Mouse (Mus musculus) neural tube, embryonic 14.5 days (tissue): ENCODE measurements around the gene Fbxl16. TPM values are rescaled to one million over a fixed set of nuclear protein-coding genes. Genes with fewer than 3 reads are reported as not detected.

Source experiments
- ATAC-seq: fragments of 200-750 bp; cut with Nextera tagmentation; 2 replicates; pipeline ENCODE4 v1.8.0; 2017; ENCODE audit warnings: low read depth, mild to moderate bottlenecking, moderate TSS enrichment, moderate library complexity
- H3K27ac ChIP-seq: fragments of 300-500 bp; sonication (generic); 2 replicates; pipeline ENCODE4 v1.5.1; 2014; ENCODE audit warnings: low read depth, mild to moderate bottlenecking, control low read depth, low read length, moderate library complexity, mixed read lengths
- H3K27me3 ChIP-seq: fragments of 300-500 bp; sonication (generic); 2 replicates; pipeline ENCODE4 v1.6.1; 2014; ENCODE audit warnings: low read length; ENCODE audit not compliant: control insufficient read depth, insufficient read depth
- H3K36me3 ChIP-seq: fragments of 300-500 bp; sonication (generic); 2 replicates; pipeline ENCODE4 v1.6.1; 2014; ENCODE audit warnings: low read length, mixed read lengths; ENCODE audit not compliant: control insufficient read depth, insufficient read depth
- H3K4me1 ChIP-seq: fragments of 300-500 bp; sonication (generic); 2 replicates; pipeline ENCODE4 v1.6.1; 2014; ENCODE audit warnings: low read length; ENCODE audit not compliant: control insufficient read depth, insufficient read depth
- H3K4me2 ChIP-seq: fragments of 300-500 bp; sonication (generic); 2 replicates; pipeline ENCODE4 v1.6.1; 2014; ENCODE audit warnings: mild to moderate bottlenecking, low read depth, low read length, control low read depth
- H3K4me3 ChIP-seq: fragments of 300-500 bp; sonication (generic); 2 replicates; pipeline ENCODE4 v1.5.1; 2014; ENCODE audit warnings: low read depth, low read length, control low read depth, mixed read lengths
- H3K9ac ChIP-seq: fragments of 300-500 bp; sonication (generic); replicated peaks from 2 replicates; pipeline ENCODE4 v1.6.1; 2014; ENCODE audit warnings: low read depth, mild to moderate bottlenecking, control low read depth, low read length, mixed read lengths
- H3K9me3 ChIP-seq: fragments of 300-500 bp; sonication (generic); 2 replicates; pipeline ENCODE4 v1.6.1; 2016; ENCODE audit warnings: low read length; ENCODE audit not compliant: control insufficient read depth
- WGBS: fragments of 180-500 bp; shearing (Covaris S2); extraction: QIAGEN DNeasy Blood & Tissue Kit; methylation state at CpG from one replicate; pipeline ENCODE4 v1.1.7; 2014; 5-methylcytosine and 5-hydroxymethylcytosine counted together
- polyA plus RNA-seq: library from polyadenylated mRNA; unstranded; fragments of >200 nt; fragmentation: Nextera tagmentation; extraction: Ambion mirVana; gene quantifications from 2 replicates; pipeline ENCODE4 v1.2.1, GENCODE M21; 2014

The Fbxl16 gene
- polyA plus RNA-seq, 1 experiment from 2014 or later, result 39.4 TPM

DNA sequence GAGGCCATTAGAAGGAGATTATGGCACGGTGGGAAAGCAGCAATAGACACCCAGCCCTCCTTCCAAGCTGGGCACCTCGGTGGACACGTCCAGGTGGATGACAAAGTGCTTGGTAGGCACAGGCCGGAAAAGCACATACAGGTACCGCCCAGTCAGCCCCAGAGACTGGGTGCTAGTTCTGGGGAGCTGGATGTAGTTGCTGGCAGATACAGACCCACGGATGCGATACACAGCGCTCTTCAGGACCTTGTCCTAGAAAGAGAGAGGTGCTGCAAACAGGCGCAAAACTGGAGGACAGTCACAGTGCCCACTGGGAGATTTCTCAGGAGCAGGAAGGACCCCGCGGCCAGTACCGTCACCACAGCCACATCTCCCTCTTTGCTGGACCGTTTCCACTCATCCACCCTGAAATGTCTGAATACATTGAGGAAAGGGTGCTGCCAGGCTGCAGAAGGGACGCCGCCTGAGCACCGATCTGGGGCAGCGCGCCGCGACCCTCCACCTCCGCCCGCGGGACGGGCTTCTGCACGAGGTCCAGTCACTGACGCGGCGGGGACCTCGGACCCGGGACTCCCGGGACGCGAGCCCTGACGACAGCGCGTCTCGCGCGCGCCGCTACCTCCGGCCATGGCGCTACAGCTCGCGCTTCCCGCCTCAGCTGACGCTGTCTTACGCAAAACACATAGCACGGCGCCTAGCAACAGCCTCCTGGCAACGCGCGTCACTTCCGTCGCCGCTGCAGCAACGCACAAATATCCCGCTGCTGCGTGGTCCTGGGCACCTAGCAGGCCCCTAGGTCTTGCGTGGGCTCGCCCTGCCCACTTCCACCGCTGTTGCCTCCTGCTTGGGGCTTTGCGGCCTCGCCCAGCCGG lies 52.2 kb downstream of the Fbxl16 start, which contains the start of gene Wdr90:
Wdr90 (minus strand) TSS at position 670 of the 872 bp plus-strand sequence.
- 4% methylated on average over 65 of the region's 65 CpGs for WGBS
- peak; percentile 94 for ATAC-seq
- Histone ChIP-seq H3K27me3 (no peaks in the 10 kb centered on the region), H3K4me2 (peak within 1 kb of the TSS; percentile 89), H3K4me3 (peak within 1 kb of the TSS; percentile 60), H3K4me1 (peaks cover 8% of the 10 kb centered on the region), H3K27ac (peak within 1 kb of the TSS; percentile 74), H3K9ac (peak within 1 kb of the TSS; percentile 79), H3K9me3 (no peaks in the 10 kb centered on the region), H3K36me3 (no peaks in the 10 kb centered on the region)

DNA sequence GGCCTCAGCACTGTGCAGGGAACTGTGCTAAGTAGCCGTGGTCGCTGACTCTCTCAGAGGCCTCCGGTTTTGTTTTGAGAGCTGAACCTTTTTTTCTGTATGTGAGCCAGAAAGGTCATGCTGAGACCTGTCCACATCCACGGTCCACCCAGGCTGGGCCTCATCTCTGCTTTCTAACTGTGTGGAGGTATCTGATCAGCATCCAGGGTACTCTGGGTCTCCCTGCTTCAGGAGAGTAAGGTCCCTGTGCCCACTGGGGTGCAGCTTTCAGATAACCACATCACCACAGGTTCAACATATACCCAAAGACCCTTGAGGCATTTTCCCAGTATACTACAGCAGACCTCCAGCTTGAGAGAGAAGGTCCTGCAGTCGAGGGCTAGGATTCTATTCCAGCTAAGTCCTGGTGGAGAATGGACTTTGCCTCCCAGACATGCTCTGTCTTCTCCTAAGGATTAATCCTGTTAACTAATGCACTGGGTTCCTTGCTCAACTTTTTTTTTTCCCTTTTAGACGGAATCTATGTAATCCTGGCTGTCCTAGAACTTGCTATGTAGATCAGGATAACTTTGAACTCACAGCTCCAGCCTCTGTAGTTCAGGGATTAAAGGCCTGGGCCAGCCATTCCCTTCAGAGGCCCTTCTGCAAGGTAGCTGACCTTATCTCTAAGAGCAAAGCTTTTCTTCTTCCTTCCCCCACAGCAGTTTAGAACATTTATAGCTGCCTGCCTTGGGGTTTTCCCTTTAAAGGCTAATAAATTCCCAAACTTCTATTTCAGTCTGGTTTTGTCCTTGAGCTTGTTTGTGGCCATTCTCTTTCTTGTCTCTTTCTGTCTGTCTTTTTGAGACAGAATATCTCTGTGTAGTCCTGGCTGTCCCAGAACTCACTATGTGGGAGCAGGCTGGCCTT lies 53.1 kb downstream of the Fbxl16 start:
- no peaks in the 10 kb centered on the region for H3K9me3 ChIP-seq
- 14% methylated on average over 6 of the region's 6 CpGs for WGBS
- H3K4me3 ChIP-seq, result peak overlapping the region; percentile 60
- ATAC-seq, result 0 out of 2 replicates have a peak, but pooled peaks have one; percentile 22
- H3K27ac ChIP-seq, result peak overlapping the region; percentile 74
- no peaks in the 10 kb centered on the region for H3K27me3 ChIP-seq
- H3K9ac ChIP-seq, result peak overlapping the region; percentile 79
- peaks cover 8% of the 10 kb centered on the region for H3K4me1 ChIP-seq
- no peaks in the 10 kb centered on the region for H3K36me3 ChIP-seq
- H3K4me2 ChIP-seq, result peak overlapping the region; percentile 89

DNA sequence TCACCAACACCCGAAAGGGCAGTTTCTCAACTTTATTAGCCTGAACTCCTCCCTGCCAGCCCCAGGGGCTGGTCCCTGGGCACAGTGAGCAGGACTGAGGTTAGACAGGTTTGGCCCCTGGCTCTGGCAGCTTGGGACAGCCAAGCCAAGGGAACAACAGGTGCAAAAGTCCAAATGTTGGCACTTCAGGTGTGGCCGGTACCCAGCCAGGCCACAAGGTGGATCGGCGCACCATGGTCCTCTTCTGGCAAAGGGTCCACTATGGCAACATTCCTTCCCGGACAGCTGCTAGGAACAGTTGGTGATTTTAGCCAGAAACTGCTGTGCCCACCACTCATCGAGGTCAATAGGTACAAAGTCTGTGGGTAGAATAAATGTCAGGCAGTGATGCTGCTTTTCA lies 54.8 kb downstream of the Fbxl16 start:
- H3K36me3 ChIP-seq, result no peaks in the 10 kb centered on the region
- H3K4me2 ChIP-seq, result no peak overlapping the region
- H3K27ac ChIP-seq, result no peak overlapping the region
- WGBS, result 89% methylated on average over 6 of the region's 6 CpGs
- no peak overlapping the region for H3K9ac ChIP-seq
- no peak for ATAC-seq
- H3K9me3 ChIP-seq, result no peaks in the 10 kb centered on the region
- no peaks in the 10 kb centered on the region for H3K27me3 ChIP-seq
- H3K4me1 ChIP-seq, result peaks cover 14% of the 10 kb centered on the region
- H3K4me3 ChIP-seq, result no peak overlapping the region

DNA sequence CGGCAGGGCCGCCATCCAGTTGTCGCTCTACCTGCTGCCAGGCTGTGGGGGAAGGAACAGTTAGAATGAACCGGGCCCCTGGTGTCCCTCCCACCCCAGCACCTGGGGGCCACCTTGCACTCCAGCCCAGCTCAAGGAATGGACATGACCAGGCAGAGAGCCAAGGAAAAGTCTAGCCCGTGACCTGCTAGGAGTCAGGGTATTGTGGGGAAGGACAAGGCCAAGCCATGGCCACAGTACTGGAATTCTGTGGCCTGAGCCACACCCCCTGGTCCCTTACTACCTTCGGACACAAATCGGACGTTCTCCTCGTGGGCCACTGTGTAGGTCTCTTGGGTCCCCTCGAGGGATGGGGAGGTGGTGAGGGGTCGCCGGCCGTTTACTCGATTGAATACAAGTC lies 55.4 kb downstream of the Fbxl16 start:
- Histone ChIP-seq H3K4me1 (peaks cover 14% of the 10 kb centered on the region), H3K27ac (no peak overlapping the region), H3K9me3 (no peaks in the 10 kb centered on the region), H3K4me3 (no peak overlapping the region), H3K4me2 (no peak overlapping the region), H3K9ac (no peak overlapping the region), H3K36me3 (no peaks in the 10 kb centered on the region), H3K27me3 (no peaks in the 10 kb centered on the region)
- WGBS, result 95% methylated on average over 14 of the region's 14 CpGs
- no peak for ATAC-seq

DNA sequence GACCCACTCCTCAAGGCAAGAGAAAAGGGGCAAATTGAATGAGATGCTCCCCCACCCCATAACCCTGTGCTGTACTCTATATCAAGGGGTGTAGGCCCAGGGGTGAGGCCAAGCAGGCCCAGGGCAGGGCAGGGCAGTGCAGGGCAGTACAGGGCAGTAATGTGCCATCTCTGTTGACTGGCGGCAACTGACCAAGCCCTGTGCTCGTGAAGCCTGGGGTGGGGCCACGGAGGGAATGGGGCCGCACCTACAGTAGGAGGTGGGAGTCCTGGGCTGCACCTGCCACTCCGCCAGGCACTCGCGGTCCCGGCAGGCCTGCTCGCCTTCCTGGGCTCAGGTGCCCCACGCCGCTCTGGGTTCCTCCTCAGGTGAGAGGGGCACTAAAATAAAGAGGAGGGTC lies 56.4 kb downstream of the Fbxl16 start:
- H3K4me3 ChIP-seq, result no peak overlapping the region
- H3K27ac ChIP-seq, result no peak overlapping the region
- no peaks in the 10 kb centered on the region for H3K36me3 ChIP-seq
- no peaks in the 10 kb centered on the region for H3K9me3 ChIP-seq
- WGBS, result 91% methylated on average over 11 of the region's 11 CpGs
- no peak for ATAC-seq
- H3K4me2 ChIP-seq, result no peak overlapping the region
- no peaks in the 10 kb centered on the region for H3K27me3 ChIP-seq
- H3K9ac ChIP-seq, result no peak overlapping the region
- H3K4me1 ChIP-seq, result peaks cover 13% of the 10 kb centered on the region

DNA sequence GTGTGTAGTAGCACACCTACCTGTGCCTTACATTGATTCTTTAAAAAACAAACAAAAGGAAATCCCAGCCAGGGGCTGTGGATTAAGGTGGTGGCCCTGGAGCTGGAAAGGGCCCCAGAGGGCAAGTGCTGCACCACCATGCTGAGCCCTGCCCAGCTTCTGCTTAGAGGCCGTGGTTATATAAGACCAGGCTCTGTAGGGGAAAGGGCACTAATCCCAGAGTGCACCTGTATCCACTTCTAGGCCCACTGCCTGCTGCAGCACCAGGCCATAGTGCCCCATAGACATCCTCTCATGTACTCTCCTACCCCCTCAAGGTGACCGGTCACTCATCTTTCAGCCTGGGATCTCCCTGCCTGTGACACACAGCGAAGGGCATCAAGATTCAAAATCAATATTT lies 57.3 kb downstream of the Fbxl16 start:
- Histone ChIP-seq H3K36me3 (no peaks in the 10 kb centered on the region), H3K27me3 (no peaks in the 10 kb centered on the region), H3K9me3 (no peaks in the 10 kb centered on the region), H3K9ac (no peak overlapping the region), H3K4me1 (peaks cover 6% of the 10 kb centered on the region), H3K4me3 (no peak overlapping the region), H3K27ac (no peak overlapping the region), H3K4me2 (no peak overlapping the region)
- no peak for ATAC-seq
- WGBS, result 94% methylated on average over 3 of the region's 3 CpGs

DNA sequence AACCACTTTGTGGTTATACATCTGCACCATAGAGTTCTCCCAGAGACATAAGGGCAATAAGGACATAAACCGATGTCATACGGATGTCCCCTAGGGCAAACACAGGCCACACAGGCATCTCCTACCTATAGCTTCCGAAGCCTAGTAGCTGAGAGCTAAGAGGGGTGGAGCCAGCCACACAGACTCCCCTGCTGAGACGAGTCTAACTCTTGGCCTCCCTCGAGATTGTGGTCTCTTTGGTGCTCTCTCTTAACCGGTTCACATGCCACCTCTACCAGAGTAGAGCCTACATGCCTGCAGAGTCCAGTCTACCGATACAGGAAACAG lies 58.6 kb downstream of the Fbxl16 start:
- H3K36me3 ChIP-seq, result no peaks in the 10 kb centered on the region
- peak overlapping the region; percentile 74 for H3K4me2 ChIP-seq
- H3K4me1 ChIP-seq, result peaks cover 6% of the 10 kb centered on the region
- H3K27me3 ChIP-seq, result no peaks in the 10 kb centered on the region
- WGBS, result 13% methylated on average over 7 of the region's 7 CpGs
- H3K4me3 ChIP-seq, result peak overlapping the region; percentile 68
- H3K9me3 ChIP-seq, result no peaks in the 10 kb centered on the region
- ATAC-seq, result no peak
- peak overlapping the region; percentile 61; the same call in 1 of the 2 replicates for H3K9ac ChIP-seq
- no peak overlapping the region for H3K27ac ChIP-seq

DNA sequence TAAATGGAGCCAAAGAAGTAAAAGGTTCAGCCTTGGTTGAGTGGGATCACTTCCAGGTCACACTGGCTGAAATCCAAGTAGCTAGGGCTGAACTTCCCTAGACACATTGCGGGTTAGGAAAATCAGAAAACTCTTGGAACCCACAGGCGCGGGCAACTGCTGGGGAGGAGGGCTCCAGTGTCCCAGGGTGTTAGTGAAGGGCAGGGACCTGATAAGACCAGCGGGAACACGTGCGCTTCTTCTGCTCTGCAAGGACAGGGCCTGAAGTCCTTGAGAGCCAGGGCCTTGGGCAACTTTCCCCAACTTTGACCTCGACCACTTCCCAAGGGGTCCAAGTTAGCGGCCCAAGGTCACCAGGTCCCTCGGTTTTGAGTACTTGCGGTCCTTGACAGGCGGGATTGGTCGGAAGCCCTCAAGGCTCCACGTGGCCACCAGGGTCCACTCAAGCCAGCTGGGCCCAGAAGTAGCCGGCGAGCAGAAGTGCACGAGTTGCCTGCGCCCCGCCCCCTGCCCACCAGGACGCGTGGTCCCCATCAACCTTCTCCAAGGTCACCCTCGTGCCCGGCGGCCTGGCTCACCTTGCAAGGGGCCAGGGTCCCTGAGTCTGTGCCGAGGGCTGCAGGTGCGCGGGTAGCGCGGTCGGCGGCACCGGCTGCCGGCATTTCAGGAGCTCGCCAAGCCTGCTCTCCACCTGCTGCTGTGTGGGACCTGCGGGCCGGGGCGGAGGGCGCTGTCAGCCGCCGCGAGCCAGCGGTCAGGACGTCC lies 59.1 kb downstream of the Fbxl16 start:
- Histone ChIP-seq H3K4me3 (peak overlapping the region; percentile 68), H3K4me2 (peak overlapping the region; percentile 74), H3K27ac (no peak overlapping the region), H3K9me3 (no peaks in the 10 kb centered on the region), H3K9ac (peak overlapping the region; percentile 61), H3K4me1 (peaks cover 6% of the 10 kb centered on the region), H3K27me3 (no peaks in the 10 kb centered on the region), H3K36me3 (no peaks in the 10 kb centered on the region)
- ATAC-seq, result peak; percentile 53
- WGBS, result 2% methylated on average over 42 of the region's 42 CpGs
